Mouse (Mus musculus): ENCODE measurements at regions not wholly inside any gene's neighbourhood (a gene's known extent, or its start where the extent isn't known, plus 50 kb on each side); places are given as distances from the start of the nearest gene placed in this dataset.
"Not testable (repeated sequence)": the region's sequence is repeated elsewhere in the genome, so short reads cannot be mapped to it uniquely, and the experiment has no call there.

DNA sequence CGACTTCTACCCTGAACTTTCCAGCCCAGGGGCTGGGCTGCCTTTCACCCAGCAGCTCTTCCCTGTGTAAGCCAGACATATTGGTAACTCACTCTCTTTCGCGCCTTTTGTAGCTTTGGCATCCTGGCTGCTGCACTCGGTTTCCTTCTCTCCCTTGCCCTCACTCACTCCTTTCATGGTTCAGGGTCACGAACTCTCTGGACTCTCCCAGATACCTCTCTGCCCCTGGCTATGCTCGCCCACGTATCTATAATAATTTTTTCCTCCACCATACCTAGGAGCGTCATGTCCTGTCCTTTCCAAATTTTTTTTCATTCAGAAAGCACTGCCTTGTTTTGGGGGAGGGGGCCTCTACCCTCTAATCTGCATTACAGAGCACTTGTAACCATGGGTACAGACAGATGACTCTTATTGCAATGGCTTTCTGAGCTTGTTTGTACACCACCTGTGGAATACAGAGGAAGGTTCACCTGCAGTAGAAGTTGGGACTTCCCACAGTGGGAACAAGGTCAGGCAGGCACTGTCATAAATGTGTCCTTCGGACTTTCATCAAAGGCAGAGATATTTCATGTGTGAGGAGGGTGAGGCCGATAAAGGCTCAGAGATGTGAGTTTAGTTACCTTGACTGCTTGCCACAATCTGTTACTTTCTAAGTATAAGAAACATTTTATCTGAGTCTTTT lies 134.8 kb upstream of the Slc38a2 start:
- intact Hi-C loops (cut with DNase I): no loop called here
- DNase-seq (ENCODE audit: low spot score in 2 of 2): no peak

DNA sequence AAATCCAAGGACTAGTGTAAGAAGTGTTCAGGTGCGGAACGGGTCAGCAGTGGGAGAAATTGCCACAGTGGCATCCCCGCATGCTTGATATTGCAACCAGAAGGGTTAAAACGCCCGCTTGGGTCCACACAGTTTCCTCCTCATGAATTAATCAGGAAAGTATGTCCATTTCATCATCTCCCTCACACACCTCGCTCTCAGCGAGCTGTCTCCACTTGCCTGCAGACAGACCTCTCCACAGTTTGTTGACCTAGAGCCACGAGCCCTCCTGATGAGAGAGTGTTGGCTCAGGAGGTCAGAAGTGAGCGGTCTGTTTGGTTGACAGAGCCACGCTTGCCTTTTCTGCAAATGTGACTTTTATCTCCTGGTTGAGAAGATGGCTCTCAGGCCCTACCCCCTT lies 132.9 kb upstream of the Slc38a2 start:
- DNase-seq (ENCODE audit: low spot score in 2 of 2): no peak
- intact Hi-C loops (cut with DNase I): no loop called here

DNA sequence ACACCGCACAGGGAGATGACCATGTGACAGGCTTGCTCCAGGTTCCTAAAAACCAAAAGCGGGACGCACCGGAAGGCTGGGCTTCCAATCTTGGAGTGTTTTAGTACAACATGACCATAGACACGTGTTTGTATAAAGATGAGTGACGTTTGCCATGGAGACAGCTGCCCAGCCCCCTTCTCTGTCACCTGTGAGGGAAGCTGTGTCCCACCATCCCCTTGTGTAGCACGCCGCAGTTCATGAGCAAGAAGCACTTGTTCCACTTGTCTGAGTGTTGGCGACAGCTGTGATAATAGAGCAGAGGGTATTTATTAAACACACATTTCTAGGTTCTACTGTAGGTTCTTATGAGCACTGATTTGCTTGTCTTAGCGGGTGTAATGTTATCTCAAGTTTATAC lies 131.7 kb upstream of the Slc38a2 start:
- intact Hi-C loops (cut with DNase I): no loop called here

DNA sequence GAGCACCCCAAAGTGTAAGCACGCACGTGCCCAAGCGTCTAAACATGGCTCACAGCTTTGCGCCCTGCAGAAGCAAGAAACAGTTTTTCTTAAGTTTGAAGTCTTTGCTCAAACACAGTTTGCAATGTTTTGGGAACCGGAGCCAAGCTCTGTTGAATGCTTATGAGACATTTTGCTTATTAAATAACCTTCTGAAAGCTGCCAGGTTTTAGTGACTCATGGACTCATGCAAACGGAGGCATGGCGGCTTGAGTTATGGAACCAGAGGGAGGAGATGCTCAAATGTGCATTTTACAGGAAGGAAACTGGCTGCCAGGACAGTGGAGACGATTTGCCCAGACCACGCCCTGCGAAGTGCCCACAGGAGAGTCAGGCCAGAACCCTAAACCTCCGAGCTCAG lies 131.0 kb upstream of the Slc38a2 start:
- peak; percentile 19 to 41 for DNase-seq (ENCODE audit: low spot score in 2 of 2)
- intact Hi-C loops (cut with DNase I): no loop called here

More for the DNA sequence above, 131.7 kb upstream of the Slc38a2 start:
- no peak for DNase-seq (ENCODE audit: low spot score in 2 of 2)

DNA sequence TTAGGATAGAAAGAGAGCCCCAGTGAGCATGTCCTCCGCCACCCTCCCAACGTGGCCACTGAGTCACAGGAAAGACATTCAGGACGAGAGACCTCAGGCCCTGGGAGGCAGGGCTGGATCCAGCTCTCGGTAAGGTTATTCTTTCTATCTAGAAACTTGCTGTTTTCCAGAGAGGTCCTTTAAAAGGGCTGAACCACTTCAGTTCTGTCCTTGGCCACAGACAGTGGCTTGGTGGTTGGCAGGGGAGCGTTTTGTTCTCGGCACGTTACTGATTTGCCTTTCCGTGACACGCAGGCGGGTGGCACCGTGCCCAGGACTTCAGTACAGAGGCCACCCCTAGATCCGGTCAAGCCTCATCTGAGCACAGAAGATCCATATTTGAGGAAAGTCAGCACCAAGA lies 130.4 kb upstream of the Slc38a2 start:
- no peak for DNase-seq (ENCODE audit: low spot score in 2 of 2)
- intact Hi-C loops (cut with DNase I): no loop called here

DNA sequence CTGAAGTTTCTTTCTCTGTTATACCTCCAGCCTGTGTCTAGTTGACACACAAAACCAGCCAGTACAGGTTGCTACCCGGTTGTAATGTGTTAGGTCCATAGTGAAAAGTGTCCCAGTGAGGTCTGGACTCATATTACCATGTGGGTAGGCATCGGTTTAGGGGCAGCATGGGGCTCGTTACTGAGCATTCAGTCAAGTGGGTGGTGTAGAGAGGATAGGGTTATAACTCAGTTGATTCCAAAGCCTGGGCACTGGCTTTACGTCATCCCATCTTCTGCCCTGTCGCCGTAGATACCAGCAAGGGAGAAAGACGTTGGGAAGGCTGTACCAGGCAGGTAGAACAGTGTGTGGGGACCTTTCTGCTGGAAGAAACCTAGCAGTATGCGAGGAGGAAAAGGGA lies 129.2 kb upstream of the Slc38a2 start:
- DNase-seq (ENCODE audit: low spot score in 2 of 2): no peak
- intact Hi-C loops (cut with DNase I): no loop called here

DNA sequence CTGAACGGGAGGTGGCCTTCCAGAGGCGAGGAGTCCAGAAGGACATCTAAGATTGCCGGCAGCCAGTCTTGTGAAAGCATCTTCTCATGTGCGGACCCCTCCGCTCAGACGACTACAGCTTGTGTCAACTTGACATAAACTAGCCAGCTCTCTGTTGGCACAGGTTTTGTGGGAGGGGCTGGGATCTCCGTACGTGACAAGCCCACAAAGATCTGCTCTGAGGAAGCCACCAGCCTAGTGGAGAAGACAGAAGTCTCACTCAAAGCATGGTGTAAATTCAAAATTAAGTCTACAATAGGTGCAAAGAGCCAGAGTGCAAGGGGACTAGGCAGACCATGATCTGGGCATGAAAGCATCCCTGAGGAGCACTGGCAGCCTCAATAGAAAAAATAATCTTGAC lies 128.4 kb upstream of the Slc38a2 start:
- intact Hi-C loops (cut with DNase I): no loop called here
- no peak for DNase-seq (ENCODE audit: low spot score in 2 of 2)

DNA sequence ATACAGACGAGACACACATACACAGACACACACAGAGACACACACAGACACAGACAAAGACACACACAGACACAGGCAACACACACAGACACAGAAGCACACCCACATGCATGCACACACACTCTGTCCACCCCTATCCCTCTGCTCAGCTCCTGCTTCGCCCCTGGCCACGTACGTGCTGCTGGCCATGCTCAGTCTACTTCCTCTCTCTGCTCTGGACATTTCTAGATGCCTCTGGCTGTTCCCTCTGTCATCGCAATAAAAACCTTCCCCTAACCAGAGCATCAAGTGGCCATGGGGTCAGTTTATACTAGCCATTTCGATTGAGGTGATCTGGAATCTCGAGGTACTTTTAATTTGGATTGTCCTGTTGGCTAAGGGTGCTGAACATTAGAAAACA lies 118.9 kb upstream of the Slc38a2 start:
- intact Hi-C loops (cut with DNase I): no loop called here
- DNase-seq (ENCODE audit: low spot score in 2 of 2): no peak

DNA sequence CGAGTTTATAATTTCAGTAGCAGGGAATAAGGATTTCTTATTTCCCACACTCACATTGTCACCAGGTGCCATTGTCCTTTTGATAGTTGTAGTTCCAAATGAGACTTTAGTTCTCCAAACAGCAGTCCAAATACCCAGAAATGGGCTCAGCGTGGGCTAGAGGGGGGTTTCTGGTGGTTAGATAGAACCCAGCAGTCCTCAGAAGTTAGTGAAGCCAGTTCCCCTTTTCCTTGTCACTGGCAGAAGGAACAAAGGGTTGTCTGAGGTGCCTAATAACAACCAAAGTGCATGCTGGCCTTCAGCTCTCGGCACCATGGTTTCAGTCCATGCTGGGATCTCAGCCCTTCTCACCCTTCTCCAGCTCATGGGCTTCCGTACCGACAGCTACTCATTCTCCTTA lies 118.1 kb upstream of the Slc38a2 start:
- DNase-seq (ENCODE audit: low spot score in 2 of 2): no peak
- intact Hi-C loops (cut with DNase I): no loop called here

DNA sequence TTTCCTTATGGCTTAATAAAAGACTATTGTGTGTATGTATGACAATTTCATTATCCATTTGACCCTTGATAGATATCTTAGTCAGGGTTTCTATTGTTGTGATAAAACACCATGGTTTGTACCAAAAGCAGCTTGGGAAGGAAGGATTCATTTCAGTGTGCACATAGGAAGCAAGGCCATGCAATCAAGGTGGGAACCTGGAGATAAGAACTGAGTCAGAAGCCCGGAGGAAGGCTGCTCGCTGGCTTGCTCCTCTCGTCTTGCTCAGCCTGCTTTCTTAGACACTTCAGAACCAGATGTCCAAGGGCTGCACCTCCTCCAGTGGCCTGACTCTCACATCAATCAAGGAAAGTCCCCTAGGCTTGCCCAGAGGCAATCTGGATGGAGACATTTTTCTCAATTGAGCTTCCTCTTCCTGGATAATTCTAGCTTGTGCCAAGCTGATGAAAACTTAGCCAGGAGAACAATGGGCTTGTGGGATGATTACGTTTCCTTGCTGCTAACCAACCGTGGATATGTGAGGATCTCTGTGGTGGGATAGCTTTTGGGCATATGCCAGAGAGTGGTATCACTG lies 117.6 kb upstream of the Slc38a2 start:
- DNase-seq (ENCODE audit: low spot score in 2 of 2): no peak
- intact Hi-C loops (cut with DNase I): no loop called here

DNA sequence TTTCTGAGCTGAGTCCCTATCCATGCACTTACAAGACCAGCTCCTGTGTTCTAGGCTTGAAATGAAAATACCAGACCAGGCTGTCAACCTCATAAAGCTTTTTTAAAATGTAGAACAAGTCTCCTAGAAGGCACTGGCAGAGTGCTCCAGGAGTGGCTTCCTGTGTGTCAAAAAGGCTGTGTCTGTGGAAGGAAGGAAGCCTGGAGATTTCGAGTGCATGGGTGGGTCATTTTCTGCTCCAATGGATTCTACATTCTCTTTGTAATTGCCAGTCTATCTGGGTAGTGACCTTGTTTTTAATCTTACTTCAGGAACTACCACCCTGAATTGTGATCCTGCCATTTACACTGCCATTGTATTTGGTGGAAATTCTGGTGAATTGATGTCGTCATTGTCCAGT lies 113.9 kb upstream of the Slc38a2 start:
- intact Hi-C loops (cut with DNase I): no loop called here

DNA sequence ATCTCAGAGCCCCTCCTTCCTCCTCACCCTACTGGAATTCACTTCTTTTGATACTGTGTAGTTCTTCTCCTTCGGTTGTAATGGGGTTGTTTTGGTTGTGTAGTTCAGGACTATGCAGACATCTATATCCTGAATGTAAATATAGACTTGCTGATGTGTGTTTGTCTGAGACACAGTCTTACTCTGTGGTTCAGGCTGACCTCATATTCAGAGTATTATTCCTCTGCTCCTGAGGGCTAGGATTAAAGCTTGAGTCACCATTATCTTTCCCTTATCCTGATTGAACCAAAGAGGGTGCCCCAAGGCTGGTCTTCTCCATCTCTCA lies 103.2 kb upstream of the Slc38a2 start:
- intact Hi-C loops (cut with DNase I): no loop called here
- no peak for DNase-seq (ENCODE audit: low spot score in 2 of 2)

More for the DNA sequence above, 113.9 kb upstream of the Slc38a2 start:
- DNase-seq (ENCODE audit: low spot score in 2 of 2): no peak

DNA sequence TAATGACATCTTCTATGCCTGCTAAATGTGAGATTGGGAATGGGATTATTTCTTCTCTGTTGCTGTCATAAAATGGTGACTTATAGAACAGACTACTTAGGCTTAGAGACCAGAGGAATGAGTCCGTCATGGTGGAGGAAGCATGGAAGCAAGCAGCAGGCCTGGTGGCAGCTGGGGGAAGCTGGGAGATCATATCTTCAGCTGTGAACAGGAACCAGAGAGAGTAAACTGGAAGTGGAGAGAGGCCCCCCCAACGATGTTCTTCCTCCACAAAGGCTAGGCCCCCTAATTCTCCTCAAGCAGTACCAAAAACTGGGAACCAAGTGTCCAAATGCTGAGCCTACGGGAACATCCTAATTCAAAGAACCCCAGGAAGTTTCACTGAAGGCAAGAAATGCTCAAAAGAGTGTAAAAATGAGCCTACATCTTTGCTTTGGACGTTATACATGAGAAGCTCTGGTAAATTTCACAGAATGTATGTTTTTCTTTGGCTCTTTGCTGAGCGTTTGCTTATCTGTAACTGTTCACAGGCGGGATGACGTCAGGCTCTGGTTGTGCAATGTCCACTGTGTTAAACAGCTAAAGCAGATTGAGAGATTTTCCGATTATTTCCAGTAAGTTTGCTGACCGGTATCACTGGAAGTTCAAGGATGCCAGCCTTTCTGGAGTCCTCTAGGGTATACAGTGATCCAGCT lies 102.7 kb upstream of the Slc38a2 start:
- DNase-seq (ENCODE audit: low spot score in 2 of 2): no peak
- intact Hi-C loops (cut with DNase I): no loop called here

DNA sequence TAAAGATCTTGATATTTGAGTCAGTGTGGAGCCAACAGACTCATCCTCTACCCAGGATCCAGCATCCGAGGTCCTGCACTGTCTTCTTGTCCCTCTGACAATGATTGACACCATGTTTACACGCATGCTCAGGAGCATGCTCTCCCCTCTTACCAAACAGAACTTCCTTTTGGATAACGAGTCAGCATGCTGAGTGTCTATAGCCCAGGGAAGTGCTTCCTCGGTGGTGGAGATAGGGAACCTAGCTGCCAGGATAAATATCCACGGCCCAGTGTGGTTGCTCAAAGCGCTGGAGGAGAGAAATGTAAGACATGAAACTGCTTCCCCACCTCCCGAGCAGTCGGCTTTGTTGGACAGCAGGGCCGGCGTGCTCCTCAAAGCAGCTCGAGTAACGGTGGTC lies 99.7 kb upstream of the Slc38a2 start:
- intact Hi-C loops (cut with DNase I): no loop called here
- no peak for DNase-seq (ENCODE audit: low spot score in 2 of 2)

DNA sequence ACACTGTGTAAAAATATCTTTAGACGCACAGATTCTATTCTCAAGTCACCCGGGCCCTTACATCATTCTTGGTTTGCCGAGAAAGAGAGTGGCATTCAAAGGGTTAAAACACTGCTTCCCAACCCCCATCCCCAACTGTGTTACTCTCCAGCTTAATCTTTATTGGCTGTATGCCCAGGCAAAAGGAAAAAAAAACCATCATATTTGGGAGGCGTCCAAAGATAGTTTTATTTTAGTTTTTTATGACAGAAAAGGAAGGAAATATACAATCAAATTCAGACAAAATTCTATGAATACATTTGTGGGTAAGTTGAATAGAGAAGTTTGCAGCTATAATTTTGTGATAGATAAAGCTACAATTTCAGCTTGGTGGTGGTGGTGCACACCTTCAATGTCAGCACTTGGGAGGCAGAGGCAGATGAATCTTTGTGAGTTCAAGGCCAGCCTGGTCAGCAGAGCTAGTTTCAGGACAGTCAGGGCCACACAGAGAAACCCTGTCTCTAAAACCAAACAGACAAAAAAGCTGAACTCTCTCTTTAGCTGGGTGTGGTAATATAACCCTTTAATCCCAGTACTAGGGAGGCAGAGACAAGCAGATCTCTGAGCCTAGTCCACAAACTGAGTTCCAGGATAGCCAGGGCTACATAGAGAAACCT lies 98.2 kb upstream of the Slc38a2 start:
- DNase-seq (ENCODE audit: low spot score in 2 of 2): peak; percentile 39 to 71
- intact Hi-C loops (cut with DNase I): no loop called here

DNA sequence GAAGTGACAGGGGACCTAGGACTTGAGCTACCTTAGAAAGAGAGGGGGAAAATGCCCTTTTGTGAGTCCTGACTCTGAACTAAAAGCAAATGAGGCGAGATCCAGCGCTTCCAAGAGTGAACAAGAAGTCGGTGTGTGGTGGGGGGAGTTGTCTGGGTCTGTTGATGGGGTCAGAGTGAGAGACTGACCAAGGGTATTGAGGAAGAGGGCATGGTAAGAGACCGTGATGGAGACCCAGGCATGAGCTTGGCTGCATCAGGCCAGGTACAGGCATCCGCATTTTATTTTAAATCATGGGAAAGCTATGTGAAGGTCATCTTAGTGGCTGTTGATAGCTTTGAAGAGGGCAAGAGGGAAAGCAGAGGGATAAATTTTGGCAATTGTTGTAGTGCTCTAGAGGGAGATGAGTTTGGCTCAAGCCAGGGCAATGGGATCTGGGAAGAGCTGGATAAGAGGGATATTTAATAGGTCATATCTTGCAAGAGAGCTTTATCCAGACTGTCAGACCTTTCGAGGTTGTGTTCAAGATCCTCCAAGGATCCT lies 94.7 kb upstream of the Slc38a2 start:
- intact Hi-C loops (cut with DNase I): no loop called here

DNA sequence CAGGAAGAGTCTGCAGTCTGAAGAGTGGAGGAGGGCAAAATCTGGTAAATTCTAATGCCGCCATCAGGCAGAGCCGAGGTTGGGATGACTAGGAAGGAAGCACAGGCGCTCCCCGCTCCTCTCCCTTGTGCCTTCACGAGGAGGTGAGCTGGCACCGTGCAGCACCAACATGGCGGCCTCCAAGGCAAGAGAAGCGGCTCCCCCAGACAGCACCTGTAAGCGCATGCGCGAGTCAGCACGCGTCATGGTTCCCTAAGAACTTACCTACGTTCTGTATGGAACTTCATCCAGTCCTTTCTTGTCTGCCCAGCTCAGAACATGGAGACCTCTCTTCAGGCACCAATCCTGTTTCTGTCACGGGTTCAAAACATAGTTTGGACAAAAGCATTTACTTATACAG lies 93.7 kb upstream of the Slc38a2 start:
- intact Hi-C loops (cut with DNase I): no loop called here
- no peak for DNase-seq (ENCODE audit: low spot score in 2 of 2)

More for the DNA sequence above, 94.7 kb upstream of the Slc38a2 start:
- no peak for DNase-seq (ENCODE audit: low spot score in 2 of 2)

DNA sequence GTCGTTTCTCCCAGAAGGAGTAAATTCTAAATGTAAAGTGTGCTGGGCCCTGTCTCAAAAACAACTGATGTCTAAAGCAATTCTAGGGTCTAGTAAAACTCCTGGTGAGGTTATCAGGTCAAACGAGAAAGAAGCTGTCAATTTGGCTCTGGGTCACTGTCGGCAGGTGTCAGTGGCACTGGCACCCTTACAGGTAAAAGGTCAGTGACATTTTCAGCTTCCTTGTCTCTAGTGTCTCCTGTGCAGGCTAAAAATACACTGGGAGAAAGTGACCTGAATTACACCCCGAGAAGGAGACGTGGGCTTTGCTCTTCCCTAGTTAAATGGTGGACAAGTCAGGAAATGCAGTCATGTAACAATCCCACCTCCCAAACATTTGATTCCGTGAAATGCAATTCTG lies 91.8 kb upstream of the Slc38a2 start:
- intact Hi-C loops (cut with DNase I): no loop called here
- DNase-seq (ENCODE audit: low spot score in 2 of 2): no peak

DNA sequence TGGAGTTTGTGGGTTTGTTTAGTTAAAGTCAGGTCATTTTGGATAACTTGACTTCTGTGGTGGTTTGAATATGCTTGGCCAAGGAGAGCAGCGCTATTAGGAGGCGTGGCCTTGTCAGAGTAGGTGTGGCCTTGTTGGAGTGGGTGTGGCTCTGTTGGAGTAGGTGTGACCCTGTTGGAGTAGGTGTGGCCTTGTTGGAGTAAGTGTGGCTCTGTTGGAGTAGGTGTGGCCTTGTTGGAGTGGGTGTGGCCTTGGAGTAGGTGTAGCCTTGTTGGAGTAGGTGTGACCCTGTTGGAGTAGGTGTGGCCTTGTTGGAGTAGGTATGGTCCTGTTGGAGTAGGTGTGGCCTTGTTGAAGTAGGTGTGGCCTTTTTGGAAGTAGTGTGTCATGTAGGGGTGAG lies 88.4 kb upstream of the Slc38a2 start:
- intact Hi-C loops (cut with DNase I); DNase-seq (ENCODE audit: low spot score in 2 of 2): not testable (repeated sequence)

DNA sequence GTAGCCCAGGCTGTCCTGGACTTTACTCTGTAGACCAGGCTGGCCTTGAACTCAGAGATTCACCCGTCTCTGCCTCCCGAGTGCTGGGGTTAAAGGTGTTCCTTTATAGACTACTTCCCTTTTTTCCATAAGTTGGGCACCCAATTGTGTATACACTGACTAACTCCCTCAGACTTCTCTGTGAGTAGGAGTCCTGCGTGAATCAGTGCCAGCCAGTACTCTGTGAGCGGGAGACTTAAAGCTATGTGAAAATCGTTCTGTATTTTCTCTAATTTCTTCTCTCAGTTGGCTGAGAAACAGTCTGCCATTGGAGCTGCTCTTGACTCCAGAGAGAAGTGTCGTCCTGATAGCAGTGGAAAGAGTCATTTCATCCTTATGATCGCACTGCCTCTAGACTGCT lies 85.0 kb upstream of the Slc38a2 start:
- intact Hi-C loops (cut with DNase I): no loop called here
- no peak for DNase-seq (ENCODE audit: low spot score in 2 of 2)

DNA sequence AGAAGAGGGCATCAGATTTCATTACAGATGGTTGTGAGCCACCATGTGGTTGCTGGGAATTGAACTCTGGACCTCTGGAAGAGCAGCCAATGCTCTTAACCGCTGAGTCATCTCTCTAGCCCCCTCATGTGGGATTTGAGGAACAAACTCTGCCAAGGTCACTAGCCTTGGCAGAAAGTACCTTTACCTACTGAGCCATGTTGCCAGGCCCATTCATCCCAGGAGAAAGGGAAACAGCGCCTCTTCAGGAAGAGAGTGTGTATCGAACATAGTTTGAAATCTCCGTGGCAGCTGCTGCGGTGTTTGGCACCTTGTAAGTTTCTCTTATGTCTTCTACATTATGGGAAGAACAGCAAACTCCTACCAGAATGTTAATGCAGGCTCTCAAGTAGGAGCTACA lies 82.0 kb upstream of the Slc38a2 start:
- intact Hi-C loops (cut with DNase I): no loop called here
- DNase-seq (ENCODE audit: low spot score in 2 of 2): no peak
